Mouse (Mus musculus): ENCODE measurements around the gene Wfdc6b. TPM values are rescaled to one million over a fixed set of nuclear protein-coding genes. Genes with fewer than 3 reads are reported as not detected.
A peak's percentile ranks its signal among the peaks of the same experiment; 100 is the strongest.

The Wfdc6b gene
- polyA plus RNA-seq, 1 experiment from 2014 or later: not detected

DNA sequence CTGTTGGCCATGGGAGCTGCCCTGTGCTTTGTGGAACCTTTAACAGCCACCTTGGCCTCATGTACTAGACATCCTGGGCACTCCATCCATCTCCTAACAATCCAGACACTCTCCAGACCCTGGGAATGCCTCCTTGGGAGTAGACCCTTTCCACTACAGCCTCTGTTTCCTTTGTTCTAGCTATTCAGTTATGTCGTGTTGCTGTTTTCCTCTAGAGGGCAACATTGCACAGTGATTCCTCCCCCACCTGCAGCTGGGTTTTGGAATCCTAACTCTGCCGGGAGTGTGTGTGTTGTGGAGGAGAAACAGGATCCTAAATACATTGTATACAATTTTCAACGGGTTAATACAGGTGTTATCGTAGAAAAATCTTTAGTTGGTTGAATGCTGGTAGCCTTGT lies 21.3 kb upstream of the Wfdc6b start:
- ATAC-seq (replicated peaks; ENCODE audit: low FRiP score, low read depth) (no peak), DNase-seq (ENCODE audit: low spot score) (peak; percentile 79)
- Histone ChIP-seq H3K4me1 (replicated peaks; ENCODE audit: insufficient read depth, low read length) (no peaks in the 10 kb centered on the region), H3K27ac (no peak overlapping the region), H3K36me3 (ENCODE audit: insufficient read depth, low read length) (no peaks in the 10 kb centered on the region), H3K27me3 (ENCODE audit: insufficient read depth, low read length) (no peaks in the 10 kb centered on the region), H3K9me3 (replicated peaks; ENCODE audit: low read length) (no peaks in the 10 kb centered on the region), H3K4me2 (ENCODE audit: low read length) (no peak overlapping the region), H3K4me3 (replicated peaks; ENCODE audit: low read depth, low read length) (no peak overlapping the region), H3K9ac (ENCODE audit: low read depth, low read length) (no peak overlapping the region)
- TF ChIP-seq CTCF (IDR thresholded peaks at IDR 0.05; ENCODE audit: low read depth): peak; percentile 87
- WGBS: 4% methylated on average over 4 of the region's 4 CpGs

DNA sequence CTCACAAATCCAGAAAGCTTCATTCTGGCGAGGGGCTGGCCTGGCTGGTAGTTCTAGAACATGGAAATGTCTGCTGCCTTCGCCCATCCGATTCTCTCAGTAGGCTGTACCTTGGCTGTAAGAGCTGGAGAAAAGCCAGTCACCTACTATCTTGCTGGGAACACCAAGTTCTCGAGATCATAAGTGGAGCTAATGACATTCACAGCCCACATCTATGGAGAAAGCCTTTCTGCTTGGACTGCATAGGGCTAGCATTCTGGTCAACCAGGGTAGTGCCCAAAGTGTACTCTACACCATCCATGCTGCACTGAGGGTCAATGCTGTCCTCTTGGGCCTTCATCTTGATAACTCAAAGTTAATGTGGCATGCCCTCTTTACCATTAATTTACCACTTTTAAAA lies 19.8 kb upstream of the Wfdc6b start, which contains the start of gene Eppin:
Gene Eppin, minus strand, starts transcription at position 101 of the 400 bp plus-strand sequence.
- TF ChIP-seq CTCF (IDR thresholded peaks at IDR 0.05; ENCODE audit: low read depth): no peak
- no peak for ATAC-seq (replicated peaks; ENCODE audit: low FRiP score, low read depth)
- WGBS: 80% methylated on average over 4 of the region's 4 CpGs

DNA sequence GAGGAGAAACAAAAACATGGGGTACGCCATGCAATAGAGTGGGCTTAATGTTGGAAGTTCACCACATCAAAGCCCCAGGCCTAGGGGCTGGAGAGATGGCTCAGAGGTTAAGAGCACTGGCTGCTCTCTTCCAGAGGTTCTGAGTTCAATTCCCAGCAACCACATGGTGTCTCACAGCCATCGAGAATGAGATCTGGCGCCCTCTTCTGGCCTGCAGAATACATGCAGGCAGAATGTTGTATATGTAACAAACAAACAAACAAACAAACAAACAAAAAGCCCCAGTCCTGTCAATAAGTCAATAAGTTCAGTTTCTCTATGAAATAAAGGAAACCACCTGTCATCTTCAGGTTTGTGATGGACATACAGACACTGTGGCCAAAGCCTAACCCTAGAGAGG lies 13.1 kb upstream of the Wfdc6b start:
- Histone ChIP-seq H3K4me3 (replicated peaks; ENCODE audit: low read depth, low read length) (no peak overlapping the region), H3K27ac (no peak overlapping the region), H3K9me3 (replicated peaks; ENCODE audit: low read length) (no peaks in the 10 kb centered on the region), H3K36me3 (ENCODE audit: insufficient read depth, low read length) (no peaks in the 10 kb centered on the region), H3K9ac (ENCODE audit: low read depth, low read length) (no peak overlapping the region), H3K27me3 (ENCODE audit: insufficient read depth, low read length) (no peaks in the 10 kb centered on the region), H3K4me1 (replicated peaks; ENCODE audit: insufficient read depth, low read length) (no peaks in the 10 kb centered on the region), H3K4me2 (ENCODE audit: low read length) (no peak overlapping the region)
- no peak for DNase-seq (ENCODE audit: low spot score)
- 78% methylated on average over 3 of the region's 3 CpGs for WGBS
- ATAC-seq (replicated peaks; ENCODE audit: low FRiP score, low read depth): no peak
- peak; percentile 30 for TF ChIP-seq CTCF (IDR thresholded peaks at IDR 0.05; ENCODE audit: low read depth)

More for the DNA sequence above, 19.8 kb upstream of the Wfdc6b start, which contains the start of gene Eppin:
- Histone ChIP-seq H3K27ac (no peak within 1 kb of the TSS), H3K27me3 (ENCODE audit: insufficient read depth, low read length) (no peaks in the 10 kb centered on the region), H3K4me3 (replicated peaks; ENCODE audit: low read depth, low read length) (no peak within 1 kb of the TSS), H3K9me3 (replicated peaks; ENCODE audit: low read length) (no peaks in the 10 kb centered on the region), H3K4me2 (ENCODE audit: low read length) (no peak within 1 kb of the TSS), H3K4me1 (replicated peaks; ENCODE audit: insufficient read depth, low read length) (no peaks in the 10 kb centered on the region), H3K9ac (ENCODE audit: low read depth, low read length) (no peak within 1 kb of the TSS), H3K36me3 (ENCODE audit: insufficient read depth, low read length) (no peaks in the 10 kb centered on the region)
- DNase-seq (ENCODE audit: low spot score): no peak

DNA sequence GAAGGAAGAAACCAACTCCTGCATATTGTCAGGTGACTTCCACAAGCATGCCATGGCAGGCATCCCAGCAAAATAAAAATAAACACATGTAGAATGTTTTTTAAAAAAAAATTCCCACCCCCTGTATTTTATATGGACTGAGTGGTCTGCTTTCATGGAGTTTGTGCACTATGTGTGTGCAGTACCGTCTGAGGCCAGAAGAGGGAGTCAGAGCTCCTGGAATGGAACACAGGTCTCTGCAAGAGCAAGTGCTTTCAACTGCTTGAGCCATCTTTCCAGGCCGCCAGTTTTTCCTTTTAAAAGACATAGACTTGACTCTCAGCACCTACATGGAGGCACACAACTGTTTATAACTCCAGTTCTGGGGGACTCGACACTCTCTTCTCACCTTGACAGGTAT lies 9.8 kb upstream of the Wfdc6b start:
- H3K4me1 ChIP-seq (replicated peaks; ENCODE audit: insufficient read depth, low read length): no peaks in the 10 kb centered on the region
- 95% methylated on average over 3 of the region's 3 CpGs for WGBS
- no peak overlapping the region for H3K9ac ChIP-seq (ENCODE audit: low read depth, low read length)
- no peaks in the 10 kb centered on the region for H3K27me3 ChIP-seq (ENCODE audit: insufficient read depth, low read length)
- H3K4me3 ChIP-seq (replicated peaks; ENCODE audit: low read depth, low read length): no peak overlapping the region
- H3K27ac ChIP-seq: no peak overlapping the region
- H3K4me2 ChIP-seq (ENCODE audit: low read length): no peak overlapping the region
- no peaks in the 10 kb centered on the region for H3K9me3 ChIP-seq (replicated peaks; ENCODE audit: low read length)
- DNase-seq (ENCODE audit: low spot score) (no peak), ATAC-seq (replicated peaks; ENCODE audit: low FRiP score, low read depth) (no peak)
- peak; percentile 26; the same call in 1 of the 2 replicates for TF ChIP-seq CTCF (IDR thresholded peaks at IDR 0.05; ENCODE audit: low read depth)
- H3K36me3 ChIP-seq (ENCODE audit: insufficient read depth, low read length): no peaks in the 10 kb centered on the region

DNA sequence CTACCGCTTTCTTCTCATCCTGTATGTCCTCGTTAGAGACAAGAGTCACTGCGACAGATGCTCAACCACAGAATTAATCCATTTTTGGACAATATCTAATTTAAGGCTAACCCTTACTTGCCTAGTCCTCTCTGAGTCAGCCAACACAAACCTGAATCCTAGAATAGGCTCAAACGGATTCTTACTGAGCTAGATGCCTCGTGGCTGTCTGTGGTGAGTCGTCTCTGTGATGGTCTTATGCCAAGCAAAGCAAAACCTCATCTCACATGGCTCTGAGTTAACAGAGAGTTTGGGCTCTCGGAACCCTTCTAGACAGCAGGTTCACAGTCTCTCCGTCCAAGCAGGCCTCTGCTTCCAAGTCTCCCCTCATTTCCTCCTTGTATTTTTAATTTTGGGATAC lies 8.9 kb upstream of the Wfdc6b start:
- no peaks in the 10 kb centered on the region for H3K9me3 ChIP-seq (replicated peaks; ENCODE audit: low read length)
- H3K4me2 ChIP-seq (ENCODE audit: low read length): no peak overlapping the region
- no peaks in the 10 kb centered on the region for H3K36me3 ChIP-seq (ENCODE audit: insufficient read depth, low read length)
- H3K27me3 ChIP-seq (ENCODE audit: insufficient read depth, low read length): no peaks in the 10 kb centered on the region
- no peak overlapping the region for H3K4me3 ChIP-seq (replicated peaks; ENCODE audit: low read depth, low read length)
- TF ChIP-seq CTCF (IDR thresholded peaks at IDR 0.05; ENCODE audit: low read depth): no peak
- no peak overlapping the region for H3K9ac ChIP-seq (ENCODE audit: low read depth, low read length)
- DNase-seq (ENCODE audit: low spot score) (no peak), ATAC-seq (replicated peaks; ENCODE audit: low FRiP score, low read depth) (no peak)
- no peaks in the 10 kb centered on the region for H3K4me1 ChIP-seq (replicated peaks; ENCODE audit: insufficient read depth, low read length)
- WGBS: 85% methylated on average over 8 of the region's 8 CpGs
- H3K27ac ChIP-seq: no peak overlapping the region

DNA sequence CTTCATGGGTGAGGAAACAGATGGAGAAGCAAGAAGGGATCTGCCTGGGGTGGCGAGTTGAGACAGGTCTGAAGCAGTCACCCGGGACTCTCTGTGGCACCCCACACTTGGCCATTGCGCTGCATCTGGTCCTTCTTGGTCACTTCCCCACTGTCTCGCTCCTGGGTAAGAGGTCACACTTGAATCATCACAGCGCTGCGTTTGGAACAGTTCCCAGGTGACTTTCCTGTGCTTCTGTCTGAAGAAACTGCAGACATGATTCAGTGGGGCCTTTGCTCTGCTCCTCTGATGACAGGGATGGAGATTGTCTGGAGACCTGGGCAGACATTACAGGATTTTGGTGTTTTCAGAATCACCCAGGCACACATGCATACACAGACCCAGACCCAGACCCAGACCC lies 4.5 kb upstream of the Wfdc6b start:
- no peak for ATAC-seq (replicated peaks; ENCODE audit: low FRiP score, low read depth)
- Histone ChIP-seq H3K9me3 (replicated peaks; ENCODE audit: low read length) (no peaks in the 10 kb centered on the region), H3K27me3 (ENCODE audit: insufficient read depth, low read length) (no peaks in the 10 kb centered on the region), H3K4me1 (replicated peaks; ENCODE audit: insufficient read depth, low read length) (no peaks in the 10 kb centered on the region), H3K9ac (ENCODE audit: low read depth, low read length) (no peak overlapping the region), H3K27ac (no peak overlapping the region), H3K4me2 (ENCODE audit: low read length) (no peak overlapping the region), H3K36me3 (ENCODE audit: insufficient read depth, low read length) (no peaks in the 10 kb centered on the region), H3K4me3 (replicated peaks; ENCODE audit: low read depth, low read length) (no peak overlapping the region)
- WGBS: 45% methylated on average over 6 of the region's 6 CpGs
- no peak for TF ChIP-seq CTCF (IDR thresholded peaks at IDR 0.05; ENCODE audit: low read depth)
- DNase-seq (ENCODE audit: low spot score): no peak

DNA sequence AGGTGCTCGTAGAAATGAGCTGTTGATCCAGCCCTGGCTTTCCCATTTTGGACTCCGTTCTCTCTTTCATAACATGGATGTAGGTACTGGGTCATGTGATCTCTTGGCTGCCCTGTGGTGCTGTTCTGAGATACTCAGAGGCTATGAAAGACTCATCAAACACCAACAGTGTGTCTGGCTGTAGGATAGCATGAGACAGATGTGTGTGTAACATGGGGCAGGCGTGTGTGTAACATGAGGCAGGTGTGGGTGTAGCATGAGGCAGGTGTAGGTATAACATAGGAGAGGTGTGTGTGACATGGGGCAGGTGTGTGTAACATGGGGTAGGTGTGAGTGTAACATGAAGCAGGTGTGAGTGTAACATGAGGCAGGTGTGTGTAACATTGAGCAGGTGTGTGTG lies 2.1 kb downstream of the Wfdc6b start:
- DNase-seq (ENCODE audit: low spot score) (no peak), ATAC-seq (replicated peaks; ENCODE audit: low FRiP score, low read depth) (no peak)
- WGBS: 92% methylated on average over 3 of the region's 3 CpGs

More for the DNA sequence above, 2.1 kb downstream of the Wfdc6b start:
- Histone ChIP-seq H3K4me1 (replicated peaks; ENCODE audit: insufficient read depth, low read length) (no peaks in the 10 kb centered on the region), H3K9ac (ENCODE audit: low read depth, low read length) (no peak overlapping the region), H3K4me3 (replicated peaks; ENCODE audit: low read depth, low read length) (no peak overlapping the region), H3K27me3 (ENCODE audit: insufficient read depth, low read length) (no peaks in the 10 kb centered on the region), H3K27ac (no peak overlapping the region), H3K9me3 (replicated peaks; ENCODE audit: low read length) (no peaks in the 10 kb centered on the region), H3K36me3 (ENCODE audit: insufficient read depth, low read length) (no peaks in the 10 kb centered on the region), H3K4me2 (ENCODE audit: low read length) (no peak overlapping the region)
- TF ChIP-seq CTCF (IDR thresholded peaks at IDR 0.05; ENCODE audit: low read depth): no peak
